Mouse (Mus musculus) left cerebral cortex, adult 2 months (tissue): ENCODE data around the gene Gpr137b. TPM values are rescaled to one million over a fixed set of nuclear protein-coding genes. Genes with fewer than 3 reads are reported as not detected.
"Not testable (repeated sequence)": the region's sequence is repeated elsewhere in the genome, so short reads cannot be mapped to it uniquely, and the experiment has no call there.

ENCODE experiments used
- DNase-seq, 2 experiments: peaks; one replicate each; pipeline ENCODE4 v3.0.0; 2021 to 2022; ENCODE audit warnings: low spot score in 2 of 2, mixed read lengths in 1 of 2; ENCODE audit errors: extremely low spot score in 1 of 2
- H3K27ac ChIP-seq: fragments of 200-600 bp; 2 replicates; pipeline ENCODE4 v1.8.1; 2022
- H3K4me3 ChIP-seq: fragments of 200-600 bp; 2 replicates; pipeline ENCODE4 v1.8.1; 2022
- CTCF ChIP-seq: fragments of 200-600 bp; IDR thresholded peaks from 2 replicates; pipeline ENCODE4 v1.8.1; 2022; ENCODE audit warnings: antibody characterized with exemption, mild to moderate bottlenecking, moderate library complexity
- intact Hi-C: fragments of 180-260 bp; cut with DNase I; formaldehyde crosslinking; loops from one replicate; pipeline ENCODE4 v1.15.1; 2025
- long read RNA-seq, 2 experiments: library from polyadenylated mRNA; stranded (forward); transcript quantifications; one replicate each; pipeline ENCODE4 v2.0.0; 2021; ENCODE audit warnings: borderline mapping rate in 2 of 2
- total RNA-seq, 2 experiments: library from RNA; stranded (reverse); gene quantifications; 2 replicates each; pipeline ENCODE4 v1.2.3; 2021

The Gpr137b gene
- total RNA-seq, result 10 to 100 TPM; 21.8 to 23.0 TPM
- long read RNA-seq, experiment 1, transcript Gpr137b-202 (7 exons, 3,634 nt), result minor isoform, 9 of 34 reads
- long read RNA-seq, experiment 1, transcript Gpr137b-201 (7 exons, 2,971 nt), result major isoform, 18 of 34 reads
- long read RNA-seq, experiment 1, partial matches to known transcripts, result 2 of 34 reads
- long read RNA-seq, experiment 1, other reads (novel, unspliced or antisense), result 4 of 34 reads
- long read RNA-seq, experiment 2, transcript Gpr137b-201 (7 exons, 2,971 nt), result major isoform, 9 of 23 reads
- long read RNA-seq, experiment 2, transcript Gpr137b-202 (7 exons, 3,634 nt), result minor isoform, 5 of 23 reads
- long read RNA-seq, experiment 2, partial matches to known transcripts, result 2 of 23 reads
- long read RNA-seq, experiment 2, other reads (novel, unspliced or antisense), result 4 of 23 reads

DNA sequence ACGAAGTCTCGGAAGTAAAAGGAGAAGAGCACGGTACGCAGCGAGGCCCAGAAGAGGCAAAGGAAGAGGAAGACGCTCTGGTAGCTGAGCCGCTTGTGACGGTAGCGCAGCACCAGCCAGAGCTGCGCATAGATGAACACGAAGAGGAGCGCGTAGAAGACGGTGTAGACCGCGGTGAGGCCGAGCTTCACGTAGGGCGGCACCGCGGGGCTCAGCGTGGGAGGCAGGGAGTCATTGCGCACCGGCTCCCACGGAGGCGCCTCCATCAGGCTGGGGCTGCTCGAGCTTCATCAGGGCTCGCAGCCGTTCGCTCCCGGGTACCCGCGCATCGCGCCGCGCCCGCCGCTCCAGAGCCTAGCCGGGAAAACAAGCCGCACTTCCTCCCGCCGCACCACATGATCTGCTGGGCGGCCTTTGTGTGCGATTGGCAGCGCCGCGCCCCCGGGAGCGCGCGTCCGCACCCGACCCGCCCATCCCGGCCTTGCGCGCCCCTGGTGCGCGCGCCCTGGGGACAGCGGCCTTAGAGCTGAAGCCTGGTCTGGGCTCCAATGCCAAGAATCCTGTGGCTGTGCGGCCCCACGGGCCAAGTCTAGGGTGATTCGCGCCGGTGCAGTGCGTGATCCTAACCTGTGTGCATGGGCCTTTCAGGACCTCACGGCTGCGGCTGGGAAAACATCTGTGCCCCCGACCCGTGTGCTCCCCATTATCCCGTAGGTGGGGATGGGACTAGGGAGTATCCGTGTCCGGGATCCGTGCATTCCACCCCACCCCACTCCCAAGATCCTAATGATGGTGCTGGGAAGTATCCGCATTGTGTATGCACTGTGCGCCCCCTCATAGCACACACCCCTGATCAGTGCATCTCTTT, at the start of gene Gpr137b:
Gene Gpr137b, minus strand, starts transcription at position 787 of the 868 bp plus-strand sequence.
- DNase-seq, result peak; percentile 55 to 67
- peak within 1 kb of the TSS; percentile 38; the same call in 1 of the 2 replicates for H3K27ac ChIP-seq
- peak within 1 kb of the TSS; percentile 58 for H3K4me3 ChIP-seq
- intact Hi-C loops, result not testable (repeated sequence)

GRCm38 (mm10) chr13:13438112-13438953, 44.5 kb upstream of the Gpr137b start:
- H3K27ac ChIP-seq, DNase-seq, intact Hi-C loops, H3K4me3 ChIP-seq: not testable (repeated sequence)

DNA sequence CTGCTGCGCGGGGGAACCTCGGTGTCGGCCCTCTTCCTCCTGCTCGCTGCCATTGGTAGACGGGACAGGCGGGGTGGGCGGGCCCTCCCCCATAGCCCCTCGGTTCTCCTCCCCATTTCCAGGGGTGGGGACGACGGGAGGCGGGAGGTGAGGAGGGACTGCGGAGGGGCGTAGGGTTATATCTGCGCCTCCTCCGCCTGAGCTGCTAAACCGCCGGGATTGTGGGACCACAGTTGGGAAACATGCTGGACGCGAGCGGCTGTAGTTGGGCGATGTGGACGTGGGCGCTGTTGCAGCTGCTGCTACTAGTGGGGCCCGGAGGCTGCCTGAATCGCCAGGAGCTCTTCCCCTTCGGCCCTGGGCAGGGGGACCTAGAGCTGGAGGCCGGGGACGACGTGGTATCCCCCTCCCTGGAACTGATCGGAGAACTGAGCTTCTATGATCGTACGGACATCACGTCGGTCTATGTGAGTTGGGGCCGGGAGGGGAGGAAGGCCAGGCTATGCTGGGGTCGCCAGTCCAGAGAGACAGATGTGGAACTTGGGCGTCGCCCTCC, 43.7 kb upstream of the Gpr137b start, which contains the start of gene Nid1:
Gene Nid1, plus strand, starts transcription at position 92 of the 556 bp plus-strand sequence.
- DNase-seq, H3K4me3 ChIP-seq, intact Hi-C loops, H3K27ac ChIP-seq: not testable (repeated sequence)

DNA sequence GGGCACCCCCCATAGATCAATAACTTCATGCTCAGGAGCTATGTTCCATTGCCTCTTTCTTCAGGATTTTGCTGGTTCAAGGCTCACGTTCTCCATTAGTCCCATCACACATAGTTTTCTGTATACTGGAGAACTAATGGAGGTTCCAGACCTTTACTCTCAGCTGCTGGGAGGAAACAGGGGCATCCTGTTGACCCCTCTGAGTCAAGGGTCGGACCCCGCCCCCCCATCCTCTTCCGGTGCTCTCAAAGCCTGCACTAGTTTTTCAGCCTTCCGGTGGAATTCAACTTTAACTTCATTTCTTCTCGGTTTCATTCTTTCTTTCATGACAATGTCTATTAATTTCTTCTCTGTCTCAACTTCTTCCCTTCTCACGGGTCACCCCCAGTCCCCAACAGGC, 42.3 kb upstream of the Gpr137b start:
- intact Hi-C loops, H3K27ac ChIP-seq, DNase-seq, H3K4me3 ChIP-seq: not testable (repeated sequence)

GRCm38 (mm10) chr13:13423301-13423700, 29.5 kb upstream of the Gpr137b start:
- H3K27ac ChIP-seq, H3K4me3 ChIP-seq, DNase-seq, intact Hi-C loops: not testable (repeated sequence)

DNA sequence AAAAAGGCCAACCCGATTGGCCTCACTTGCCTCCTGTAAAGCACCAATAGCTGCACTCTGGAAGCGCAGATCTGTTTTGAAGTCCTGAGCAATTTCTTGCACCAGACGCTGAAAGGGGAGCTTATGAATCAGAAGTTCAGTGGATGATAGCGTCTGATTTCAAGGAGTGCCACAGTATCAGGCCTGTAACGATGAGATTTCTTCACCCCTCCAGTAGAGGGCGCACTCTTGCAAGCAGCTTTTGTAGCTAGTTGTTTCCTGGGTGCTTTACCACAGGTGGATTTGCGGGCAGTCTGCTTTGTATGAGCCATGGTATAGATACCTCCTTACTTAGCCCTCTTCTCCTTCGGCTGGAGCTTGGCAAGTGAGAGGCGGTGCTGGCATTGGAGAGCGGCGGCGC, 25.0 kb upstream of the Gpr137b start:
- not testable (repeated sequence) for DNase-seq, H3K27ac ChIP-seq, H3K4me3 ChIP-seq
- peak; percentile 31 for TF ChIP-seq CTCF
- intact Hi-C loops, result loop anchor here (5.0 kb wide), 1 partner anchor 182 kb away; no protein-coding TSS in a partner anchor

DNA sequence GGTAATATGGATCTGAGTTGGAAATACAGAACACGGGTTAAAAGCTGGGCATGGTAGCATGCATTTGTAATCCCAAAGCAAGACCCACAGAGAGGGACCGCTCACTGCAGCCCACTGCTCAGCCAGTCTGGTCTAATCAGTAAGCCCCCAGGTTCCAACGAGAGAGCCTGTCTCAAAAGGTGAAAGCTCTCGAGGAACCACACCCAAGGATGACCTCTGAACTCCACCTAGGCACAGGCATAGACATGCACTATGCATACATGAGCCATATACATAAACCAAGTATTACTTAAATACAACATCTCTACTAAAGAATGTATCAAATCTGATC, 22.2 kb upstream of the Gpr137b start:
- not testable (repeated sequence) for DNase-seq, H3K27ac ChIP-seq, H3K4me3 ChIP-seq
- intact Hi-C loops, result loop anchor here (5.0 kb wide), 1 partner anchor 179 kb away; no protein-coding TSS in a partner anchor

DNA sequence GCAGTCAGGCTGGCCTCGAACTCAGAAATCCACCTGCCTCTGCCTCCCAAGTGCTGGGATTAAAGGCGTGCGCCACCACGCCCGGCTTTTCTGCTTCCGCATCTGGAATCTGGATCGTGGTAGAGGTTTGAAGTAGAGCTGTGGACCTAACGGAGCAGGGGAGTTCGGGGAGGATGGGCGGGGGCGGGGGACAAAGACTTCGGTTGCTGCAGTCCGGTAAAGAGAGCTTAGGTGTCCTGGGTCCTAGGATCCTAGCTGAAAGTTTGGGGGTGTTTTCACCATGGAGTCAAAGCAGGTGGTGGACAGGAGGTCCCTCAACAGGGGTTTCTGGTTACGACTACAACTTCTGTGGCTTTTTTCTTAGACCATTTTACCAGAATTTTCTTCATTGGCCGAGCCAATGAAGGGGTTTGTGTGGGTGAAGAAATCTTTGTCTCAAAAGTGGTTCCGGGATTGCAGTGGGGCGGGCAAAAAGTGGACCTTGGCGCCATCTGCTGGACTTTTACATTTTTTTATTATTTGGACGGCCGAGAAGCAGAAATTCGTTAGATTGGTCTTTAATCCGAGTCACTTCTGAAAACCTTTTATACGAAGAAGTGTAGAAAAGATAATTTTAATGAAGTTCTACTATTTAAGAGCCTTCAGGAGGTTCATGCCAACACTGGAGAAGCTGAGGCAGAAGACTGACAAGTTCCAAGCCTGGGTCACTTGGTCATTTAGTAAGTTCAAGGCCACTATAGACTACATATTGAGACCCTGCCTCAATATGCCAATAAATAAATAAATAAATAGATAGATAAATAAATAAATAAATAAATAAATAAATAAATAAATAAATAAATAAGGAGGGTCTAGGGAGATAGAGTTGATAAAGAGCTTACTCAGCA, 21.5 kb upstream of the Gpr137b start:
- peak; percentile 39 to 46 for DNase-seq
- intact Hi-C loops, result loop anchor here (2.0 to 5.0 kb wide), 2 partner anchors 178 to 743 kb away; no protein-coding TSS in a partner anchor
- not testable (repeated sequence) for H3K27ac ChIP-seq

DNA sequence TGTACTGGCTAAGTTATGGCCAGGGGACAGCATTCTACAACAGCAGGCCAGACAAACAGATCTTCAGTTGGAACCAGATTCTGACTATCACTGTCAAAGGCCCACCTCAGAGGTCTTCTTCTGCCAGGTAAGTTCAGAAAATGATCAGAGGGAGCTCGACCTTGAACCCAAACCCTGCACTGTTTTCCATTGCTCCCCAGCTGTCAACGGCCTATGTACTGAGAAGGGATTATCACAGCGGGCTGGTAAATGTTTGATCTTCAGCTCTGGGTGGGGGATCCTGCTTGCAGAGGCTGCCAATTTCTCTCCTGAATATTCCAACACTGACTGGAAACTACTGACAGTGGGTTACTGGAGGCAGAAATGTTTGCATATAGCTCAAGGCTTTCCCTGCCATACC, 20.4 kb upstream of the Gpr137b start:
- H3K4me3 ChIP-seq, result no peak overlapping the region
- intact Hi-C loops, result loop anchor here (2.0 kb wide), 1 partner anchor 741 kb away; no protein-coding TSS in a partner anchor
- DNase-seq, result no peak
- TF ChIP-seq CTCF, result no peak
- H3K27ac ChIP-seq, result no peak overlapping the region

More for the DNA sequence above, 21.5 kb upstream of the Gpr137b start:
- not testable (repeated sequence) for H3K4me3 ChIP-seq
- peak; percentile 54 for TF ChIP-seq CTCF

DNA sequence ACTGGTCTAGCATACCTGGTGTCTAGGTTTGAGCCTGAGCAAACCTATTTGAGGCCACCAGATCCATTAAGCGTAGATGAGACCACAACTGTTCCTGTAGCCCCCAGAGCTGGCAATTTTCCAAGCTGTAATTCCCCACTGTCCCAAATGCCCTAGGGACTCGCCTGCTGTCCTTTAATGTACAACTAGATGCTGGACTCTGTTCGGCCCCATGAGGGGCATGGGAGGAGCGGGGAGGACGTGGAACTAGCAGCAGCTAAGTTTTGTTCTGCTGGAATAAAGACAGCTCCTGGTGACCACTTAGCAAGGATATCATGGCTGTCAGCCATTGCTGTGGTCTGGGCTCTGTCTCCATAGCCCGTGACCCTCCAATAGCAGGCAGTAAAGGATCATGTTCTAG, 11.7 kb upstream of the Gpr137b start:
- DNase-seq, H3K27ac ChIP-seq, H3K4me3 ChIP-seq, intact Hi-C loops: not testable (repeated sequence)

DNA sequence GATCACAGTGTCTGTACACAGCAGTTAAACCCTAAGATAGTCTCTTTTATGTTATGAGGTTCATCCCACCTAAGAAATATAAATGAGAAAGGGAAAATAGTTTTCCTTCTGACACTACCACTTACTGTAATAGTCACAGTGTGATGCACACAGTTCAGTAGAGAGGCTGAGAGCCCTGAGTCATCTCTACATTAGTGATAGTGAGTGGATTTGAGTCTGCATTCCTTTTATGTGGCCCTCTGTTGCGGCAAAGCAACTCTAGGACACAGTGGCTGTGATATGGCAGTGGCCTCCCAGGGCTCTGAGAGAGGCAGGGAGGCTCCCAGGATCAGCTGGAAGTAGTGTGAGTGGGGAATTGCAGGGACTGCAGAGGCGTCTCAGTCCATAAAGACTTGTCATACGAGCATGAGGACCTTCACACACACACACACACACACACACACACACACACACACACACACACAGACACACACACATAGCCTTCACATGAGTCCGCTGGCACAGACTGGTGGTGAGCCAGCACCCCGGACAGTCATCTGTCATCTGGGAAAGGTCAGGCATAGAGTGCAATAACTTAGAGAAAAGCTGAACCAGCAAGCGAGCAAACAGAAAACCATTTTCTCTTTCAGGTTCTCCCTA, 10.8 kb upstream of the Gpr137b start:
- DNase-seq, H3K4me3 ChIP-seq, intact Hi-C loops, H3K27ac ChIP-seq: not testable (repeated sequence)

- intact Hi-C loops, DNase-seq, H3K27ac ChIP-seq, H3K4me3 ChIP-seq: not testable (repeated sequence)
Measured at GRCm38 (mm10) chr13:13403839-13404238, 10.0 kb upstream of the Gpr137b start.

GRCm38 (mm10) chr13:13403366-13403765, 9.6 kb upstream of the Gpr137b start:
- H3K4me3 ChIP-seq, H3K27ac ChIP-seq, DNase-seq, intact Hi-C loops: not testable (repeated sequence)

DNA sequence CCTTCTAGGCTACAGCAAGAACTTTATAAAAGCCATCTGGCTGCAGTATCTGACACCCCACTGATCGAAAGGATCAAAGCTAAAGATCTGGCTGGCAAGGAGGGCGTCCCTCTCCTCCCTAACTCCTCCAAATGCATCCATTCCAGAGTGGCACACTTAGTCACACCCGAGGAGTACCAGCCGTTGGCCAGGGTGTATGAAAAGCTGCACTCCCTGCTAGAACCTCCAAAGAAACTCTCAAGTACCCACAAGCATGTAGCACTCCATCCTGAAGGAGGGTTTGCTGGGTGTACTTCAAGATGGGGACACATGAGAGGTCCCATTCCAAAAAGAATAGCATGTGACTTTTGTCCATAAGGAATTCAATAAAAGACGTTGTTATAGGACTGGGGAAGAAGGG, 9.0 kb upstream of the Gpr137b start:
- H3K4me3 ChIP-seq, DNase-seq, intact Hi-C loops, H3K27ac ChIP-seq: not testable (repeated sequence)
